Comparison of ENCODE assay signal across 27 mouse cellular contexts in the genomic region with DNA sequence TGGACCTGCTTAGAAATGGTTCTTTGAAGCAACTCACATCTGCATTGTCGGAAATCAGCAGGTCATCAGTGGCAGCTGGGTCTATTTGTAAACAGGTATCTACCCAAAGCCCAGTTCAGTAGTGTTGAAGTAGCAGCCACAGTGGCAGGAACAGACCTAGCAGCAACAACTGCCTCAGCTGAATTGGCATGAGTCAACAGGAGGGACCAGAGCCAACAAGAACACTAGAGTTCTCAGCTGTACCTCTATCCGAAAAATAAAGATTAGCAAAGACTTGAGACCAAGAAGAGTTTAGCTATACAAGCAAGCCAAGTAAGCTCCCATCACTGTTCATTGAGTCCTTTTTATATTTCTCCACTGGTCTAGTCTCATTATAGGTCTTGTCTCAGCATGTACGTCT.
"Had no signal": no experiment of that assay in that cellular context is flagged by ENCODE, and none has a peak within 500 bp of the region (broad histone marks: within the 10 kb centered on the region; RNA-seq: fewer than 3 reads in every experiment).

No protein-coding gene starts in this region.

- H3K4me2 ChIP-seq: heart, embryonic 11.5 days; heart, embryonic 13.5 days; heart, embryonic 15.5 days; hindbrain, embryonic 13.5 days; hindbrain, embryonic 15.5 days; kidney, embryonic 15.5 days; limb, embryonic 13.5 days; limb, embryonic 15.5 days; liver, embryonic 12.5 days had no signal

- H3K27me3 ChIP-seq: heart, embryonic 13.5 days; heart, embryonic 15.5 days; hindbrain, embryonic 13.5 days; hindbrain, embryonic 15.5 days; kidney, embryonic 15.5 days; limb, embryonic 13.5 days; limb, embryonic 15.5 days; liver, embryonic 12.5 days had no signal

- DNase-seq: gastrocnemius, adult 2 months; gastrocnemius, postnatal 10 days; gastrocnemius, postnatal 25 days; heart, adult 2 months; heart, postnatal 14 days; heart, postnatal 36 days; kidney, adult 11 months; kidney, adult 2 months; kidney, adult 9 months; kidney, postnatal 14 days; kidney, postnatal 36 days; layer of hippocampus, adult 9-11 months; layer of hippocampus, postnatal 36 days; left cerebral cortex, postnatal 4 days had no signal

- H3K4me1 ChIP-seq: hindbrain, embryonic 13.5 days; hindbrain, embryonic 15.5 days; kidney, embryonic 15.5 days; liver, embryonic 12.5 days had no signal

- H3K4me3 ChIP-seq: gastrocnemius, adult 2 months; heart, adult 2 months; heart, embryonic 13.5 days; heart, embryonic 15.5 days; hindbrain, embryonic 13.5 days; hindbrain, embryonic 15.5 days; kidney, embryonic 15.5 days; limb, embryonic 13.5 days; limb, embryonic 15.5 days; liver, embryonic 12.5 days had no signal

- H3K36me3 ChIP-seq: heart, embryonic 13.5 days; heart, embryonic 15.5 days; hindbrain, embryonic 13.5 days; hindbrain, embryonic 15.5 days; kidney, embryonic 15.5 days; limb, embryonic 13.5 days; limb, embryonic 15.5 days; liver, embryonic 12.5 days had no signal

- H3K9ac ChIP-seq: heart, embryonic 13.5 days; heart, embryonic 15.5 days; hindbrain, embryonic 13.5 days; hindbrain, embryonic 15.5 days; kidney, embryonic 15.5 days; limb, embryonic 13.5 days; limb, embryonic 15.5 days; liver, embryonic 12.5 days; liver, embryonic 14.5 days had no signal

- H3K27ac ChIP-seq: gastrocnemius, adult 2 months; heart, adult 2 months; heart, embryonic 13.5 days; heart, embryonic 15.5 days; hindbrain, embryonic 13.5 days; hindbrain, embryonic 15.5 days; hindbrain, postnatal 0 days; kidney, embryonic 15.5 days; kidney, postnatal 0 days; limb, embryonic 13.5 days; limb, embryonic 15.5 days; liver, embryonic 12.5 days; liver, embryonic 14.5 days had no signal

- ATAC-seq: hindbrain, postnatal 0 days; intestine, embryonic 16.5 days; liver, embryonic 12.5 days had no signal

- H3K9me3 ChIP-seq: heart, embryonic 13.5 days; heart, embryonic 15.5 days; hindbrain, embryonic 13.5 days; hindbrain, embryonic 15.5 days; kidney, embryonic 15.5 days; limb, embryonic 13.5 days; limb, embryonic 15.5 days; liver, embryonic 12.5 days had no signal
